Mouse (Mus musculus) gastrocnemius, postnatal 4 days (tissue): ENCODE measurements around the gene Ubr3. TPM values are rescaled to one million over a fixed set of nuclear protein-coding genes. Genes with fewer than 3 reads are reported as not detected.

Experiments used
- DNase-seq, 2 experiments: peaks; one replicate each; pipeline ENCODE4 v3.0.0; 2021 to 2022; ENCODE audit warnings: low spot score in 2 of 2, mixed read lengths in 2 of 2
- total RNA-seq, 2 experiments: library from RNA; stranded (reverse); gene quantifications; 2 replicates each; pipeline ENCODE4 v1.2.3; 2021

Ubr3 gene
- total RNA-seq, 2 experiments from 2014 or later, result 95.3 to 106 TPM

DNA sequence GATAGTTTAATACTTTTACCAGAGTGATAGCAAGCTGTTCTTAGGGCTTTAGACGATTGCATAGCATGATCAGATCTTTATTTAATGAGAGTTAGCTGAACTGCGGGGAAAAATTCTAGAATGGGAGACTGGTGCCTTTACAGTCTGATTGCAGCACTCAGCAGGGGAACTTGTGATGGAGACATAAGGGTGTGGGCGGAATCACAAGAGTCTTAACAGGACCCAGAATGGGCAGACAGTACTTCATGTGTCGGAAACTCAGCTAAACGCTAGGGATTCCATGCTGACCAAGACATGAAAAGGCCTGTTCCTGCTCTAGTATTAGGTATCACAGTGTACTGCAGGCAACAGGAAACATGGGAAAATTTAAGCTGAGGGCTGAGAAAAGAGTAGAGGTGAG lies 128.7 kb downstream of the Ubr3 start:
- DNase-seq, result no peak

DNA sequence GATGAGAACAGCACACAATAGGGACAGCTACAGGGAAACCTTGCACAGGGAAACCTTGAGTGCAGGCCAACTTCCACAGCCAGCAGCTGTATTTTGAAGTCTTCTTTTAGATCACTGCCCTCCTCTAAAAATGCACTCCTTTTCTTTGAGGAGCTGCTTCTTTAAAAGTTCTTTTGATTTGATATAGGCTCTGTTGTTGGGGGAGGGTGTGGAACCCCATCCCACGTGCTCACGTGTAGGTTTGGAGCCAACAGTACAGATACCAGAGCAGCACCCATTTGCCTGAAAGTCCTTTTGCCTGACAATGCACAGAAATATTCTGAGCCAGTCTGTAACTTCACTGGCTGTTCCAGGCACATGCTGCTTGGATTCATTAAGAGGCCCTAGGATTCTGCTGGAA lies 134.4 kb downstream of the Ubr3 start:
- no peak for DNase-seq

DNA sequence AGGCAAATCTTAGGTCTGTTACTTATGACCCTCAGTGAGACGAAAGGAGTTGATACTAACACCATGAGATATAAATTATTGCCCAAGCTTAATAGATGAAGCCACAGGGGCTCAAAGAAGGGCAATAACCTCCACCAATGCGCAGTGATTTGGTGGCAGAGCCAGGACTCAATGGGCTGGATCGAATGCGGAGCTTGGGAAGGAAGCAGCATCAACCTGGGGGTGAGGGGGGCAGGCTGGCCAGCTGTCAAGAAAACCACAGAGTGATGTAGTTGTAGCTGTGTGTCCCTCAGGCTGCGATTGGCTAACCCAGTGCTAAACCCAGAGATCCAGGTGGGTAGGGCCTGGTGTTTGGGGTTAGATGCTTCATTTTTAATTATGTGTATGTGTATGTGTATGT lies 137.8 kb downstream of the Ubr3 start:
- DNase-seq, result no peak

DNA sequence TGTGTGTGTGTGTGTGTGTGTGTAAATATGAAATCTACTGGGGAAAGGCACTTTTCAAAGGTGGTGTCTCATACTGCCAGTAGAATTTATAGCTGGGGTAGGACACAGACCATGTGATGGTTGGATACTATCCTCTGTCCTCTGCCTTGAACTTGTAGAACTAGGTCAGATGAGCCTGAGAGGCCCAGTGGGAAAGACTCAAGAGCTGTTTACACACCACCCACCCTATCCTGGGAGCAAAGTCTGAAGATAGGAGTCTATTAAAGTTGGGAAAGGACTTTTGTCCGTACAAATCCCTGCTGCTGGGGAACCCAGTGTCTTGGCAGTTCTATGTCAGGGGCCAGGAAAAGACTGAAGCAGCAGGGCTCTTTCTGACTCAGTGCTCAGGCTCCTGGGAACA lies 138.3 kb downstream of the Ubr3 start:
- no peak for DNase-seq

DNA sequence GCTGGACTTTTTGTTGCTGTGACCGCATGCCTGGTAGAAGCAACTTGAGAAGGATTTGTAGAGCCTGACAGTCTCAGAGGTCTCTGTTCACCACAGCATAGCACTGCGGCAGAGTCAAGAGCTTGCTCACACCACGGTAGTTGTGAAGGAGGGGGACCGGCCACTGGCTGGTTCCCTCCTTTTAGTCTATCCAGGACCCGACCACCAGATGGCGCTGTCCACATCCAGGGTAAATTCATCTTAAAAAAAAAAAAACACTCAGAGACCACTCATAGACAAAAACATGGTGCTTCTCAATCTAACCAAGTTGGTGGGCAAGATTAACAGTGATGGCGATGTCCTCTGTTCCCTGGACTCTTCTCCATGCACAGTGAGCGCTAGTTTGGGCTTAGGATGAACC lies 140.2 kb downstream of the Ubr3 start:
- DNase-seq, result no peak

DNA sequence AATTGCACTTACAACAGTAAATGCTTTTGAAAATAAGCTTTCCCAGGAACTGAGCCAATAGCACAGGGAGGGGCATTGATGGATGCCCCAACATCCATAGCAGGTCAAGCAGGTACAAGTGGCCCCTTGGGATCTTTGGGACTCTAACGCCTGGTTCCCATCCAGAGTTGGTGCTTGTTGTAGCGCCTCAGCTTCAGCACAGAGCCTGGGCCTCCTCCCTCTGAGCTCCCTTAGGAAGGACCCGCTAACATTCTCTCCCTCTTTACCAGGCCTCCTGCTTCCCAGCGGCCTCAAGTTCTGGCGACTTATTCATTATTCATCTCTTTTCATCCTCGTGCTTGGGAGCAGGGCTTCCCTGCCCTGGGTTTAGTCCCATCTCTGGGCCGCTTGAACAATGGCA lies 141.7 kb downstream of the Ubr3 start, which contains the start of gene Myo3b:
Myo3b (plus strand) TSS at position 375 of the 400 bp plus-strand sequence.
- DNase-seq, result no peak

DNA sequence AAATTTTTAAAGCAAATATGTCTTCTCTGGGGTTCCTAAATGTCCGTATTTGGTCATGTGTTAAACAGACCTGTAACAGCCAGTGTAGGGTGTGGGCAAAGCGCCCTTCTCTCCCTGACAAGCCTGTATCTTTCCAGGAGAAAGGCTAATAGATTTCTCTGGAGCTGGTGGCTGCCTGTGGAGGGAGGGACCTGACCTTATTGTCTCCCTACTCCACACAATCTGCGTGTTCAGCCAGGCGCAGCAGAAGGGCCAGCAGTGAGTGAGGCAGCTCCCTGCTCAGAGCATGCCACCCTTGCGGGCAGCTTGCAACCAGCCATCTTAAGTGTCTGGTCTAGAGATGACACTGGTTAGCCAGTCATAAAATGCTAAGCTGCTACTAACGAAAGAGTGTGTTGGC lies 147.4 kb downstream of the Ubr3 start:
- no peak for DNase-seq

DNA sequence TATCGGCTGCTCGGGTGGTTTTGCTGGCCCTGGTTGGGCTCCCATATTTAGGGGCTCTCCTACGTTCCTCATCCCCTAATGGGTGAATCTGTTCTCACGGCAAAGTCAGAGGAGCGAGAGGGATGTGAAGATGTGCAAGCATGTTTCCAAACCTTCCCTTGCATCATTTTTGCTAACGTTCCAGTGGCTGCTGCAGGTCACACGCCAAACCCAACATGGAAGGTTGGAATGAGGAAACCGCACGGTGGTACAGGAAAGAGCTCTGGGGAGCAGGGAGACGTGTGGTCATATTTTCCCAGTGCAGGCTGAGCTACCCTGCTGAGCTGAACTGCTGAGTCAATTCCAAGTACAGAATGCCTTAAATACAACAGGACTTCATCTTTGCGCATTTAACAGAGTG lies 150.8 kb downstream of the Ubr3 start:
- no peak for DNase-seq

DNA sequence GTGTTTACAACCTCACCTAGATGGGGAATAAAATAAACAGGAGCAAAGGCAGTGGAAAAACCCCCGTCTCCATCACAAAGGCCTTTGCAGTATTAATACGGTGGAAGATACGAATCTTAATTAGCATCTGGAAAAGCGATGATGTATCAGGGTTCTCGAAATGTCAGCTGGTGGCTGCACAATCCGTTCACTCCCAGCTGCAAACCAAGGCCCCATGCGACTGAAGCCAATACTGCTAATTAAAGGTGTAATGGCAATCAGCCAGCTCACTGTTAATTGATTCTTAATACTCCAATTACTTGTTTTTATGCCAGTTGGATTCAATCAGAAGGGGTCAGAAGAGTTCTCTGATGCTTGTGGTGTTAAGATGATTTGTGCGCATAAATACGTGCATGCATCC lies 156.8 kb downstream of the Ubr3 start:
- DNase-seq, result no peak

DNA sequence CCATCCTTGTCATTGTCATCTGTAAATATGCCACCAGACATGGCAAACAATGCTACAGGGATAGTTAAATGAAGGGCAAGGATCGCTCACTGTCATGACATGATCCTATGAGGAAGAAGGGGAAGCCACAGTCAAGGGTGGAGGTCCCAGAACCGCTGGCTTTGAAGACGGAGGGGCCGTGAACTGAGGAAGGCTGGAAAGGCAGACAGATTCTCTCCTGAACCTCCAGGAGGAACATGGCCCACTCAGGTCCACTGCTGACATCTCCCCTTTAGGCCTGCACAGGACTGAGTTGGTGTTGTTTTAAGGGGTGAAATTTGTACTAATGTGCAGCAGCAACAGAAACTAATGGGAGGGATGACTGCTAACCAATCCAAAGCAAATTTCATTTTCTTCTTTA lies 161.2 kb downstream of the Ubr3 start:
- no peak for DNase-seq

DNA sequence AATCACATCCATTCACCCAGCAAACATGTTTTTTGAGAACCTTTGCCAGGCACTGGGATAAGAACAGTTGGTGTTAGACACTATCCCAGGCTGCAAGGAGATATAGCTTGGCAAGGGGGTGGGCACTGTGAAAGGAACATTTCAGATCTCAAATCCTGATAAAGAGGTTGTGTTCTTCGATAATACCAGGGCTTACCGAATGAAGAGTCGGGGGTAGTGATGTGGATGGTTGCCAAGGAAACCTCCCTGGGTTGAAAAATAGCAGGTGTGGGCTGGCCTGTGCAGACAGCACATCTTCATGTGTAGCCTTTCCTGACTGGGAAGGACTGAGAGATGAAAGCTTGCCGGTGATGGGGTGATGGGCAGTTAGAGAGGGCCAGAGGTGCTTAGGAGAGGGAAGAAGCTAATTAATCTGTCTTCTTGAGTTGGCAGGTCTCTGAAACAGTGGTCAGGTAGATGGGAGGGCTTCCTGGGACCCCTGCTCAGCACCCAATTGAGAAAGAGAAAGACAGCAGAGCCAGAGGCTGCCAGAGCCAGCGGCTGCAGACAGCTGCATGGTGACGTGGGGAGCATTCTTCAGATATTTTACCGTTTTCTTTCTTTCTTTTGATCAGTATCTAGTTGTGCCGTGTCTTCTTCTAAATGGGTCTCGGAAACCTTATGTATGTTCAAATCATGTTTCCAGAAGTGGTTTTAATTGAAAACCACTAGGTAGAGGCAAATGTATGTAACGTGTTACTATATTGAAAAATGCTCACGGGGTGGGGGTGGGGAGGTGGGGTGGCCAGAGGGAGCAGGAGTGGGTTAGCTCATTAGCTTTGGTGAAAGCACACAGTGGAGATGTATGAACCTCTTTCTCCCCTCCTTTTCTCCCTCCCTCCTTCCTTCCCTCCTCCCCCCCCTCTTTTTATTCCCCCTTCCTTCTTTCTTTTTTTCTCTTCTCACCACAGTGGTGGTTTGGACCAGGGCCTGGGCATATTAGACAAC lies 163.6 kb downstream of the Ubr3 start:
- no peak for DNase-seq

DNA sequence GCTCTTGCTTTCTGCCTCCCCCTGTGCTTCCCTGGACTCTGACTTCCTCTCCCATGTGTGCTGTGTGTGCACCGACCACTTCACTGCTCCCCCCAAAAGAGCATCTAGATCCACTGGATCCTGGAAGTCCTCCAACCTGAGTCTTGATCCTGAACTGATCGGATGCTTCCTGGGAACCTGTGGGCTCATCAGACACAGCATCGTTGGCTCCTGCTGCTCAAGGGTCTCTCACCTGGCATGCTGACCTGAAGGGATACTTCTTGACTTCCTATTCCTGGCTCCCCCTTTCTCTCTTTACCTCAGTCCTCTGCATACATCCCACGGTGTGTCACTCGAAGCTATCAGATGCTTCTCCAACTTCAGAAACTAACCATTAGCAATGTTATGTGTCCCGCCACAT lies 168.1 kb downstream of the Ubr3 start:
- no peak for DNase-seq

DNA sequence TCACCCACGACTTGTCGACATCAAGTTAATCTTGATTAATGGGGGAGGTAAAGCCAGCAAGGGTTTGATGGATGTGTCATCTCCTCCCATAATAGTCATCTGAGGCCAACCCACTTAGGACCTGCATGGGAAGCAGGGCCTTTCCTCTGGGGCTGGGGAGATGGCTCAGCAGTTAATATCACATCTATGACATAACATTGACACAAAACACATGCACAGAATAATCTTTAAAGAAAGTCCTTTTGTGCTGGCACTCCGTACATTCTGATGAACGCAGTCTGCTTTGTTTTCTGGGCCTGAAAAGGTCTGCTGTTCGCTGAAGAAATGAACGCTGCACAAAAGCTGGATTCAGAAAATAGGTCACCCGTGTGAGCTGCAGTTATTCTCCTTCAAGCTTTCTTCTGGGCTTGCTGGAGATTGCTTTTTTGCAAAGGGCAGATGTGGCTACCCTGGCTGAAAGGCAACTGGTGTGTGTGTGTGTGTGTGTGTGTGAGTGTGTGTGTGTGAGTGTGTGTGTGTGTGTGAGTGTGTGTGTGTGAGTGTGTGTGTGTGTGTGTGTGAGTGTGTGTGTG lies 168.8 kb downstream of the Ubr3 start:
- no peak for DNase-seq

DNA sequence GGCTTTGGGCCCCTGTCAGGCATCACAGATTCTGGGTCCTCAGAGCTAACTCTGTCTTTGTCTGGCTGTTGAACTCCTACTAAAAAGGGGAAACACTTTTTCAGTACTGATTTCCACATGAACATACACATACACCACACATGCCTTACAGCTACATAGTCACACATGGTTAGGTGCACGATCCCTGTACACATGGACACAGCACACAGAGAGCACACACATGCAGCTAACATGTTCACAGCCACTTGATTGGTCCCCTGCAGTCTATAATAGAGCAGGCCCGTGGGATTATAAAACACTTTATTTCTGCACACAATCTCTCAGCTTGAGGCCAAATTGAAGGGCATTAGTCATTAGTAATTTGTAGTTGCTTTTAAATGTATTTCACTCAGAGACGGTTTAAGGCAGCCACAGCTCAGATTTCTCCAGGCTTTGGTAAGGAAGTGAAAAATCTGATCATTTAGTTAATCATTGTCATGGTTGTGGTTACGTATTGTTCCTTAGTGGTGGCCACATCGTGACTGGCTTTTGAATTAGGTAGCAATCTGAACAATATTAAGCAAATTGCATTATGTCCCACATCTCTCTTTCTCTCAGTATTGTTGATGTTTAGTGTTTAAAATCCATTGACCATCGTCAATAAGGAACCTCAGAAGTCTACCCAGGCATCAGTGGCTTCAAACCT lies 169.4 kb downstream of the Ubr3 start:
- DNase-seq, result no peak

DNA sequence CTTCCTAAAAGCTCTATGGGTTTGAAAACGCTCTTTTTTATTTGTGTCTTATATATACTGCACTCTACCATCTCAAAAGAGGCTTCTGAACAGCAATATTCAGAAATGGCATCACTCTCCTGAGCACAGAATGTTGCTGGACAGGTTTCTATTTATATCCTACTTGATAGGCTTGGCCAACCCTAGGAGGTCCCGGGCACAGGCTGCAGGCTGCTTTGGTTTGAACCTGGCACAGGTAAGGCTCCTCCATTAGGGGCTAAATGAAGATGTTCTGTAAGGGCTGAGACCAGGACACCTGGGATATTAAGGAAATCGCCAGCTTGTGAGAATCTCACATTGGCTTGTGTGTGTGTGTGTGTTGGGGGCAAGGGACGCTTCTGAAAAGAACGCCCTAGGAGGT lies 172.8 kb downstream of the Ubr3 start:
- no peak for DNase-seq

Other genes starting within 250 kb of the Ubr3 start
- gene Klhl41, start 227.1 kb upstream of the Ubr3 start, total RNA-seq, result 100 to 1,000 TPM; 564 to 620 TPM
- gene Fastkd1, start 183.7 kb upstream of the Ubr3 start, total RNA-seq, result 10 to 100 TPM; 12.6 to 15.8 TPM
- 10 to 100 TPM; 44.2 to 63.2 TPM for gene Ppig, start 174.7 kb upstream of the Ubr3 start, total RNA-seq
- under 1 TPM; 0.83 to 0.88 TPM for gene Ccdc173, start 107.7 kb upstream of the Ubr3 start, total RNA-seq
- 10 to 100 TPM in 1 of 2 experiments, 1 to 10 TPM in 1; 9.5 to 14.0 TPM for gene Phospho2, start 107.6 kb upstream of the Ubr3 start, total RNA-seq
- 10 to 100 TPM; 27.1 to 30.4 TPM for gene Klhl23, start 75.3 kb upstream of the Ubr3 start, total RNA-seq
- gene Ssb, start 35.7 kb upstream of the Ubr3 start, total RNA-seq, result 100 to 1,000 TPM; 123 to 143 TPM
- 10 to 100 TPM; 14.3 to 14.8 TPM for gene Mettl5, start 11.6 kb upstream of the Ubr3 start, total RNA-seq
- under 1 TPM; 0.10 to 0.13 TPM for gene Myo3b, start 141.9 kb downstream of the Ubr3 start, total RNA-seq